Comparison of ENCODE assay signal across 19 mouse cellular contexts in genomic region chr5:130345871-130346270, GRCm38 (mm10). TPM values are rescaled to one million over a fixed set of nuclear protein-coding genes. Genes with fewer than 3 reads are reported as not detected.
"Had no signal": no experiment of that assay in that cellular context is flagged by ENCODE, and none has a peak within 500 bp of the region (broad histone marks: within the 10 kb centered on the region; RNA-seq: fewer than 3 reads in every experiment).

No protein-coding gene starts in this region.

- H3K4me1 ChIP-seq: intestine, embryonic 15.5 days; limb, embryonic 15.5 days; liver, embryonic 13.5 days; midbrain, embryonic 10.5 days; neural tube, embryonic 15.5 days; stomach, embryonic 15.5 days had no signal

- DNase-seq: layer of hippocampus, postnatal 36 days; liver, embryonic 13.5 days; liver, postnatal 0 days; lung, postnatal 4 days; midbrain, embryonic 14.5 days; thymus, adult 2 months; thymus, postnatal 36 days had no signal

- H3K4me3 ChIP-seq: intestine, embryonic 15.5 days; limb, embryonic 15.5 days; liver, embryonic 13.5 days; midbrain, embryonic 10.5 days; myocyte; neural tube, embryonic 15.5 days; stomach, embryonic 15.5 days had no signal

- H3K9me3 ChIP-seq: intestine, embryonic 15.5 days; limb, embryonic 15.5 days; neural tube, embryonic 15.5 days; stomach, embryonic 15.5 days had no signal

- H3K27ac ChIP-seq: hindbrain, embryonic 14.5 days; intestine, embryonic 15.5 days; limb, embryonic 15.5 days; liver, embryonic 13.5 days; midbrain, embryonic 10.5 days; neural tube, embryonic 15.5 days; stomach, embryonic 15.5 days had no signal

- H3K4me2 ChIP-seq: hindbrain, embryonic 14.5 days; intestine, embryonic 15.5 days; limb, embryonic 15.5 days; liver, embryonic 13.5 days; neural tube, embryonic 15.5 days; stomach, embryonic 15.5 days had no signal

- H3K27me3 ChIP-seq: intestine, embryonic 15.5 days; limb, embryonic 15.5 days; liver, embryonic 13.5 days; neural tube, embryonic 15.5 days; stomach, embryonic 15.5 days had no signal

- ATAC-seq: intestine, embryonic 15.5 days; liver, postnatal 0 days had no signal

- H3K9ac ChIP-seq: hindbrain, embryonic 14.5 days; intestine, embryonic 15.5 days; limb, embryonic 15.5 days; liver, embryonic 13.5 days; liver, postnatal 0 days; neural tube, embryonic 15.5 days; stomach, embryonic 15.5 days had no signal

RNA-seq across cellular contexts. Expression of gene Caln1, which starts 23.4 kb away (rescaled TPM):
- total RNA-seq: megakaryocyte, adult 5-6 weeks had no signal
- polyA plus RNA-seq: liver, embryonic 13.5 days; lung, embryonic 16.5 days; myocyte had no signal

RNA-seq across cellular contexts. Expression of gene A330070K13Rik, which starts 38.6 kb away (rescaled TPM):
- total RNA-seq: megakaryocyte, adult 5-6 weeks had no signal
- polyA plus RNA-seq: hindbrain, embryonic 14.5 days; intestine, embryonic 15.5 days; large intestine, adult 2 months; limb, embryonic 11.5 days; limb, embryonic 15.5 days; liver, embryonic 13.5 days; liver, postnatal 0 days; lung, embryonic 16.5 days; midbrain, embryonic 10.5 days; midbrain, embryonic 14.5 days; myocyte; neural tube, embryonic 11.5 days; stomach, embryonic 15.5 days; thymus, adult 2 months had no signal
